Mouse (Mus musculus): ENCODE data around the gene Gm20911. TPM values are rescaled to one million over a fixed set of nuclear protein-coding genes. Genes with fewer than 3 reads are reported as not detected.

The Gm20911 gene
- not detected in 2 replicates for polyA plus RNA-seq (2012)

DNA sequence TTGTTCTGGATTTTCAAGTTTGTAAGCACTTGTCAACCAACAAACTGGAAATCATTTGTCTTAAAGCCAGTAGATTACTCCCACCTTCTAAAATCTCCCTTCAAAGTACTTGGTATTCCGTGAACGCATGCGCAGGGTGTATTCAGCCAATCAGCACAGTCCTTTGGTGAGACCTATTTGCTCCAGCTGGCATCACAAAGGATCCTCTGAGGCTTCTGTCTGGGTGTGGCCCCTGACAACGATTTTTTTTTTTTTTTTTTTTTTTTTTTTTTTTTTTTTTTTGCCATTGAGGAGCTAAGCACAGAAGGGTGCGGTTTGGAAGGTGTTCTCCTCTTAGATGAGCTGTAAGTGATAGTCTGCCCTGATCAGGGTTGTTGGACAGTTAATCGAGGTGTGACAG lies at the start of gene Gm20911:
Gm20911 (plus strand) TSS at position 301 of the 400 bp plus-strand sequence.

Measured in megakaryocyte-erythroid progenitor cell, adult 5 weeks (primary cell).